Mouse (Mus musculus) embryonic facial prominence, embryonic 10.5 days (tissue): ENCODE results near the gene Wnk4. TPM values are rescaled to one million over a fixed set of nuclear protein-coding genes. Genes with fewer than 3 reads are reported as not detected.
"Not testable (repeated sequence)": the region's sequence is repeated elsewhere in the genome, so short reads cannot be mapped to it uniquely, and the experiment has no call there.

Source experiments
- DNase-seq: peaks from one replicate; pipeline ENCODE4 v3.0.0-alpha.2; 2017; ENCODE audit warnings: low spot score
- H3K27ac ChIP-seq: fragments of 300-500 bp; sonication (generic); replicated peaks from 2 replicates; pipeline ENCODE4 v1.5.1; 2016; ENCODE audit warnings: mild to moderate bottlenecking
- H3K27me3 ChIP-seq: fragments of 300-500 bp; sonication (generic); replicated peaks from 2 replicates; pipeline ENCODE4 v1.6.1; 2016; ENCODE audit warnings: low read depth, mild to moderate bottlenecking; ENCODE audit not compliant: poor library complexity, severe bottlenecking
- H3K36me3 ChIP-seq: fragments of 300-500 bp; sonication (generic); replicated peaks from 2 replicates; pipeline ENCODE4 v1.6.1; 2016; ENCODE audit warnings: mild to moderate bottlenecking, moderate library complexity
- H3K4me1 ChIP-seq: fragments of 300-500 bp; sonication (generic); 2 replicates; pipeline ENCODE4 v1.6.1; 2016
- H3K4me3 ChIP-seq: fragments of 300-500 bp; sonication (generic); 2 replicates; pipeline ENCODE4 v1.5.1; 2016; ENCODE audit warnings: mild to moderate bottlenecking, moderate library complexity
- H3K9me3 ChIP-seq: fragments of 300-500 bp; sonication (generic); 2 replicates; pipeline ENCODE4 v1.6.1; 2016; ENCODE audit warnings: mild to moderate bottlenecking
- WGBS: fragments of 180-500 bp; shearing (Covaris S2); methylation state at CpG from one replicate; pipeline ENCODE4 v1.1.7; 2016; 5-methylcytosine and 5-hydroxymethylcytosine counted together
- polyA plus RNA-seq: library from polyadenylated mRNA; unstranded; fragments of >200 nt; fragmentation: Nextera tagmentation; extraction: Ambion mirVana; gene quantifications from 2 replicates; pipeline ENCODE4 v1.2.1, GENCODE M21; 2016

Gene Wnk4
- polyA plus RNA-seq, 1 experiment from 2014 or later = 8.3 TPM

DNA sequence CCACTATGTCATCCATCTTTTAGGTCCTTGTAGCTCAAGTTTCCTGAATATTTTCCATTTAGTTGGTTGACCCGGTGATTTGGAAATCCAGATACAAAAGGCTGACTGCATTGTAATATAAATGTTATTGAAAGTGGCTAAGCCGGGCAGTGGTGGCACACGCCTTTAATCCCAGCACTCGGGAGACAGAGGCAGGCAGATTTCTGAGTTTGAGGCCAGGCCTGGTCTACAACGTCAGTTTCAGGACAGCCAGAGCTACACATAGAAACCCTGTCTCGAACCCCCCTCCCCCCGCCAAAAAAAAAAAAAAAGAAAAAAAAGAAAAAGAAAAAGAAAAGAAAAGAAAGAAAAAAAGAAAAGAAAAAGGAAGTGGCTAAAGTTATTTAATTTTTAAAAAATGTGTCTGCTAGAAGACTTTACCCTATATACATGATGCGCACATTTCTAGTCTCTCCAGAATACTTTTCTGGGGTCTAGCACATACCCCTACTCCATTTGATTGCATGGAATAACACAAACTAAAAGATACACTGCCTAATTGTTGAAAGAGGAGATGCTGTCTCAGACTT, 54.8 kb downstream of the Wnk4 start:
- no peak for DNase-seq
- H3K27ac ChIP-seq = peak overlapping the region; percentile 92

DNA sequence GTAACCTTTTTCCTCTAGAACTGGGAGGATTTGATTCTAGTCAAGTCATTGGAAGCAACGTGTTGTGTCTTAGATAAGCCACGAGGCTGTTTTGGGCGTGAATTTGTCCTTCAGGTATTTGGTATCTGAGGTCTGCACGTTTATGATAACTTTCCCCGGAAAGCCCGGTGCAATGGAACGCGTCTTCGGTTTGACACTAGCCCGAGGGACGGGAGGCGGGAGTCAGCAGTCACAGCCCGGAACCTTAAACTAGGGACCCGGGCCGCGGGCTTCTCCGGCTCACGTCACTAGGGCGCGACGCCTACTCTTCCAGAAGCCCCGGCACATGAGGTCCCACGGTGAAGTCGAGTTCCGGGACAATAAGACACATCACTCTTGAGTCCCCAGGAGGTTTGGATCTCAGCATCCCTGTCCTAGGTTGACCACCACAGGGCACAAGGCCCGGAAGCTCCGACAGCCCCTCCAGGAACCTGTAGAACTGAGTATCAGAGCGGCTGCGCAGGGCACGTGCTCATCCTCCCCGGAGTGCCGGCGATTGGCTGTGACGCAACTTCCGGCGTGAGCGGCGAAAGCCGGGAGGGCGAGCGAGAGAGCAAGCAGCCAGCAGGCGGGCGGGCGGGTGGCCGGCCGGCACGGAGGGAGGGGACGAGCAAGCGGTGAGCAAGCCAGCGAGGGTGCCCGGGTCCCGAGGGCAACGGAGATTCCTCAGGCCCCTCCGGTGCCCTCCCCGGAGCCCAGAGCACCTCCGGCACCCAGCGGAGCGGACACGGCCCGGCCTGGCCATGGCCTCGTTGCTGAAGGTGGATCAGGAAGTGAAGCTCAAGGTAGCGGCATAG, 55.5 kb downstream of the Wnk4 start, which contains the start of gene Psme3:
TSS of gene Psme3 (plus strand) at position 549 of the 836 bp plus-strand sequence.
- Histone ChIP-seq H3K27ac (peak within 1 kb of the TSS; percentile 92), H3K4me3 (peak within 1 kb of the TSS; percentile 99), H3K36me3 (peaks cover 35% of the 10 kb centered on the region), H3K27me3 (no peaks in the 10 kb centered on the region), H3K9me3 (no peaks in the 10 kb centered on the region), H3K4me1 (peaks cover 17% of the 10 kb centered on the region)
- under 1% methylated on average over 62 of the region's 62 CpGs for WGBS
- peak; percentile 95 for DNase-seq

More for the DNA sequence above, 54.8 kb downstream of the Wnk4 start:
- no peaks in the 10 kb centered on the region for H3K27me3 ChIP-seq
- H3K4me3 ChIP-seq = peak overlapping the region; percentile 99
- 86% methylated on average over 8 of the region's 8 CpGs for WGBS
- peaks cover 17% of the 10 kb centered on the region for H3K4me1 ChIP-seq
- H3K9me3 ChIP-seq = no peaks in the 10 kb centered on the region
- peaks cover 28% of the 10 kb centered on the region for H3K36me3 ChIP-seq

DNA sequence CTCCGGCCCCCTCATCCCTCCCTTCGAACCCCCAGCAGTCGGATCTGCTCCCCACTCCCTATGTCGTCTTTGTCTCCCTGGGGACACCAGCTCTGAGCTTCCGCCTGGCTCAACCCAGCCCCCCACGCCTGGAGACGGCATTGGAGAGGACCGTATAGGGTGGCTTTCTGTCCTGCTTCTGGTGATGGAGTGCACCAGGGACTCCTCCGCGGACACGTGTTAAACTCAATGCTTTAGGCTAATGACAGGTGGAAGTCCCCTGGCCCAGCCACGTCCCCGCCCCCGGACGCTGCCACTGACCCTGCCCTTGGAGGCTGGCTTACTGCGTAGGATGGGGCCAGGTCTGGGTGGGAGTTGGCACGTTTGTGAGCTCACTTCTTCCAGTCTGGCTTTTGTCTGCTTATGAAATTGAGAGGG, 56.1 kb downstream of the Wnk4 start:
- peaks cover 17% of the 10 kb centered on the region for H3K4me1 ChIP-seq
- H3K4me3 ChIP-seq = peak overlapping the region; percentile 99
- H3K36me3 ChIP-seq = peaks cover 42% of the 10 kb centered on the region
- under 1% methylated on average over 17 of the region's 17 CpGs for WGBS
- DNase-seq = peak; percentile 42
- H3K27ac ChIP-seq = peak overlapping the region; percentile 92
- no peaks in the 10 kb centered on the region for H3K9me3 ChIP-seq
- no peaks in the 10 kb centered on the region for H3K27me3 ChIP-seq

DNA sequence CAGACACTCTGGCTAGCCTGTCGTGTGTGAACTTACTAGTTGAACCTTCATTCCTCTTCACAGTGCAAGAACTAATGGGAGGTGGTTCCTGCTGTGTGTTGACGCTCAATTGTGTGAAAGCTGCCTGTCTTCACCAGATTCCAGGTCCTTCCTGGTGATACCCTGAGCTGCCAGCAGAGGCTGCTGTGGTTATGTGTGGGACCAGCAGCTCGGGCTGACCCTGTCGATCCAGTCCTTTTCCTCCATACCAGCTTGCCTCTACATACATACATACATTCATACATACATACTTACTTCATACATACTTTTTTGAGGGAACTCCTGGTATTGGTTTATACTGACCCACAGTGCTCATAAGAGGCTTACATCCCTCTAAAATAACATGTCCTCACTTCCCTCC, 63.2 kb downstream of the Wnk4 start:
- Histone ChIP-seq H3K36me3 (peaks cover 86% of the 10 kb centered on the region), H3K27ac (no peak overlapping the region), H3K9me3 (no peaks in the 10 kb centered on the region), H3K27me3 (no peaks in the 10 kb centered on the region), H3K4me3 (no peak overlapping the region), H3K4me1 (no peaks in the 10 kb centered on the region)
- peak; percentile 76 for DNase-seq
- 23% methylated on average over 4 of the region's 4 CpGs for WGBS

DNA sequence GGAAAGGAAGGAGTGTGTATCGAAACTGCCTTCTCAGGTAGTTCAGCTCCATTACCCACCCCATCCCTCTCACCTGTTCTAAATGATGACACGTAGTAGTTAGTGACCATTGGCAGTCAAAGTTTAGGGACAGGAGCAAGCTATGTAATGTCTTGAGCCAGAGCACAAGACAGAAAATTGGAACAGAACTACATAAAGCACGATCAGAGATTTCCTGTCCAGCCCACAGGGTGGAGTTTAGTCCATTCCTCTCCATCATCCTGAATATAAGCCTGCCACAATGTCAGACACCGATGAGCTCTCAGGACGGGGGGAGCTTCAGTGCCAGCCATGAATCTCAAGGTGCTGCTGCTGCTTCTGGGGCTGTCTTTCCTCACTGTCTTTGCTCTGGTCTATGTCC, 64.4 kb downstream of the Wnk4 start, which contains the start of gene Aoc2:
TSS of gene Aoc2 (plus strand) at position 301 of the 400 bp plus-strand sequence.
- Histone ChIP-seq H3K9me3 (no peaks in the 10 kb centered on the region), H3K36me3 (peaks cover 79% of the 10 kb centered on the region), H3K4me1 (no peaks in the 10 kb centered on the region), H3K27ac (no peak within 1 kb of the TSS), H3K4me3 (no peak within 1 kb of the TSS), H3K27me3 (no peaks in the 10 kb centered on the region)
- DNase-seq = no peak
- 96% methylated on average over 5 of the region's 5 CpGs for WGBS

DNA sequence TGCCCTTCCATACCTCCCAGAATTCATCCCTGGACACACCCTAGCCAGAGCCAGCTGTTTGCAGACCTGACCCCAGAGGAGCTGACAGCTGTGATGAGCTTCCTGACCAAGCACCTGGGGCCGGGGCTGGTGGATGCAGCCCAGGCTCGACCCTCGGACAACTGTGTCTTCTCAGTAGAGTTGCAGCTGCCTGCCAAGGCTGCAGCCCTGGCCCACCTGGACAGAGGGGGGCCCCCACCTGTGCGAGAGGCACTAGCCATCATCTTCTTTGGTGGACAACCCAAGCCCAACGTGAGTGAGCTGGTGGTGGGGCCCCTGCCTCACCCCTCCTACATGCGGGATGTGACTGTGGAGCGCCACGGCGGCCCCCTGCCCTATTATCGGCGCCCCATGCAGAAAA, 64.8 kb downstream of the Wnk4 start:
- not testable (repeated sequence) for H3K4me3 ChIP-seq, DNase-seq, H3K9me3 ChIP-seq, H3K4me1 ChIP-seq, H3K27ac ChIP-seq, H3K27me3 ChIP-seq
- H3K36me3 ChIP-seq = peaks cover 75% of the 10 kb centered on the region
- WGBS = 93% methylated on average over 11 of the region's 11 CpGs

DNA sequence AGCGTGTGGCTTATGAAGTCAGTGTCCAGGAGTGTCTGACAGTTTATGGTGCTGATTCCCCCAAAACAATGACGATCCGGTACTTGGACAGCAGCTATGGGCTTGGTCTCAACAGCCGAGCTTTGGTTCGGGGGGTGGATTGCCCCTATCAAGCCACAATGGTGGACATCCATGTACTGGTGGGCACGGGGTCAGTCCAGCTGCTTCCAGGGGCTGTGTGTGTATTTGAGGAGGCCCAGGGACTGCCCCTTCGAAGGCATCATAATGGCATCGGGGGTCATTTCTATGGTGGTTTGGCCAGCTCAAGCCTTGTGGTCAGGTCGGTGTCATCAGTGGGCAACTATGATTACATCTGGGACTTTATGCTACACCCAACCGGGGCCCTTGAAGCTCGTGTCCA, 65.8 kb downstream of the Wnk4 start:
- H3K9me3 ChIP-seq = no peaks in the 10 kb centered on the region
- 0 out of 2 replicates have a peak, but pooled peaks cover 6% of the 10 kb centered on the region for H3K4me1 ChIP-seq
- no peak for DNase-seq
- no peaks in the 10 kb centered on the region for H3K27me3 ChIP-seq
- 87% methylated on average over 11 of the region's 11 CpGs for WGBS
- H3K36me3 ChIP-seq = peaks cover 66% of the 10 kb centered on the region
- no peak overlapping the region for H3K27ac ChIP-seq
- no peak overlapping the region for H3K4me3 ChIP-seq

Other genes starting within 250 kb of the Wnk4 start
- 7.4 and 8.9 TPM in 2 replicates for gene Naglu, start 190.6 kb upstream of the Wnk4 start, polyA plus RNA-seq
- 0.21 TPM in 1 of 2 replicates, not detected in the other for gene Hsd17b1, start 182.2 kb upstream of the Wnk4 start, polyA plus RNA-seq
- gene Coasy, start 178.0 kb upstream of the Wnk4 start, polyA plus RNA-seq = 48.7 and 51.1 TPM in 2 replicates
- 40.6 and 41.0 TPM in 2 replicates for gene Mlx, start 173.3 kb upstream of the Wnk4 start, polyA plus RNA-seq
- gene Psmc3ip, start 165.1 kb upstream of the Wnk4 start, polyA plus RNA-seq = 69.5 and 72.3 TPM in 2 replicates
- gene Retreg3, start 140.7 kb upstream of the Wnk4 start, polyA plus RNA-seq = 19.7 and 20.2 TPM in 2 replicates
- gene Tubg1, start 140.6 kb upstream of the Wnk4 start, polyA plus RNA-seq = 135 and 142 TPM in 2 replicates
- gene Tubg2, start 104.7 kb upstream of the Wnk4 start, polyA plus RNA-seq = 4.9 and 5.7 TPM in 2 replicates
- gene Cntnap1, start 90.0 kb upstream of the Wnk4 start, polyA plus RNA-seq = 0.23 and 0.31 TPM in 2 replicates
- gene Plekhh3, start 89.2 kb upstream of the Wnk4 start, polyA plus RNA-seq = 3.7 and 4.0 TPM in 2 replicates
- gene Ccr10, start 85.1 kb upstream of the Wnk4 start, polyA plus RNA-seq = 0.16 TPM in 1 of 2 replicates, not detected in the other
- 13.3 and 14.5 TPM in 2 replicates for gene Ezh1, start 34.1 kb upstream of the Wnk4 start, polyA plus RNA-seq
- 66.4 and 68.4 TPM in 2 replicates for gene Ramp2, start 14.5 kb upstream of the Wnk4 start, polyA plus RNA-seq
- 124 TPM in 2 replicates for gene Vps25, start 6.9 kb upstream of the Wnk4 start, polyA plus RNA-seq
- 1.3 and 1.4 TPM in 2 replicates for gene Cntd1, start 18.4 kb downstream of the Wnk4 start, polyA plus RNA-seq
- gene Coa3, start 18.5 kb downstream of the Wnk4 start, polyA plus RNA-seq = 200 and 203 TPM in 2 replicates
- 141 and 154 TPM in 2 replicates for gene Becn1, start 41.7 kb downstream of the Wnk4 start, polyA plus RNA-seq
- gene Psme3, start 55.6 kb downstream of the Wnk4 start, polyA plus RNA-seq = 189 and 203 TPM in 2 replicates
- 2.6 and 3.4 TPM in 2 replicates for gene Aoc2, start 64.5 kb downstream of the Wnk4 start, polyA plus RNA-seq
- gene Aoc3, start 70.0 kb downstream of the Wnk4 start, polyA plus RNA-seq = 0.04 TPM in 1 of 2 replicates, not detected in the other
- gene G6pc, start 107.0 kb downstream of the Wnk4 start, polyA plus RNA-seq = not detected in 2 replicates
- gene Aarsd1, start 157.0 kb downstream of the Wnk4 start, polyA plus RNA-seq = 102 and 110 TPM in 2 replicates
- gene Gm27029, start 164.2 kb downstream of the Wnk4 start, polyA plus RNA-seq = 12.6 and 13.1 TPM in 2 replicates
- 17.5 and 21.4 TPM in 2 replicates for gene Rundc1, start 164.5 kb downstream of the Wnk4 start, polyA plus RNA-seq
- 3.9 and 4.7 TPM in 2 replicates for gene Ptges3l, start 164.8 kb downstream of the Wnk4 start, polyA plus RNA-seq
- 469 and 481 TPM in 2 replicates for gene Rpl27, start 181.7 kb downstream of the Wnk4 start, polyA plus RNA-seq
- gene Ifi35, start 187.8 kb downstream of the Wnk4 start, polyA plus RNA-seq = 2.1 and 3.1 TPM in 2 replicates
- gene Rnd2, start 204.4 kb downstream of the Wnk4 start, polyA plus RNA-seq = 16.5 and 31.6 TPM in 2 replicates
- 21.3 and 29.6 TPM in 2 replicates for gene Vat1, start 205.7 kb downstream of the Wnk4 start, polyA plus RNA-seq